ENCODE assay signal across 8 mouse cellular contexts in genomic region chr12:16653332-16654093, GRCm38 (mm10). TPM values are rescaled to one million over a fixed set of nuclear protein-coding genes. Genes with fewer than 3 reads are reported as not detected.
DNase-seq lines count a peak whose midpoint lies in the region; ATAC-seq and TF ChIP-seq lines count a peak whose summit lies in the region.

Gene Ntsr2 (plus strand): TSS chr12:16653382.

- H3K9ac ChIP-seq in liver, postnatal 0 days (replicated peaks) = no peak within 1 kb of the TSS

- intact Hi-C loops in heart, postnatal 36 days (cut with DNase I) = no loop called here

- H3K4me1 ChIP-seq in E14TG2a.4 (replicated peaks; ENCODE audit: low read depth, low read length) = no peaks in the 10 kb centered on the region; the same call in 1 of the 2 replicates
- H3K4me1 ChIP-seq in liver, postnatal 0 days (ENCODE audit: insufficient read depth) = 0 out of 2 replicates have a peak, but pooled peaks cover 2% of the 10 kb centered on the region

- peak; percentile 25 for DNase-seq in cerebellum, adult 11-12 months
- peak; percentile 73 for DNase-seq in forelimb bud, embryonic 11.5 days (ENCODE audit: low read depth, low spot score)
- DNase-seq in heart, postnatal 36 days = peak; percentile 78 to 79
- DNase-seq in layer of hippocampus, adult 18-20 months (ENCODE audit: low spot score in 2 of 2) = peak; percentile 54 to 71
- peak; percentile 77 for DNase-seq in liver, postnatal 0 days
- peak; percentile 74 for DNase-seq in ovary, adult 18-20 months (ENCODE audit: low spot score)
- peak; percentile 81 for DNase-seq in thymus, postnatal 4 days

- no peaks in the 10 kb centered on the region for H3K9me3 ChIP-seq in E14TG2a.4 (ENCODE audit: low read length)
- H3K9me3 ChIP-seq in liver, postnatal 0 days (ENCODE audit: low read length) = no peaks in the 10 kb centered on the region

- H3K4me2 ChIP-seq in liver, postnatal 0 days (ENCODE audit: low read depth, low read length) = peak within 1 kb of the TSS; percentile 32

- H3K4me3 ChIP-seq in E14TG2a.4 (replicated peaks; ENCODE audit: low read length) = peak within 1 kb of the TSS; percentile 74
- H3K4me3 ChIP-seq in liver, postnatal 0 days (ENCODE audit: low read depth, low read length) = no peak within 1 kb of the TSS

- H3K27me3 ChIP-seq in E14TG2a.4 (ENCODE audit: insufficient read depth, low read length) = peaks cover 82% of the 10 kb centered on the region
- H3K27me3 ChIP-seq in liver, postnatal 0 days (ENCODE audit: insufficient read depth, low read length) = peaks cover 29% of the 10 kb centered on the region

- WGBS in liver, postnatal 0 days (ENCODE audit: insufficient replicate concordance) = 6% methylated on average over 51 of the region's 58 CpGs

- H3K36me3 ChIP-seq in E14TG2a.4 (ENCODE audit: insufficient read depth, low read length) = no peaks in the 10 kb centered on the region
- H3K36me3 ChIP-seq in liver, postnatal 0 days (replicated peaks; ENCODE audit: insufficient read depth, low read length) = no peaks in the 10 kb centered on the region

- ATAC-seq in liver, postnatal 0 days = peak; percentile 91

- TF ChIP-seq CTCF in E14TG2a.4 (conservative IDR thresholded peaks at IDR 0.05; ENCODE audit: low read length) = no peak
- TF ChIP-seq CTCF in liver, postnatal 0 days (IDR thresholded peaks at IDR 0.05; ENCODE audit: low read depth) = no peak

- no peak for TF ChIP-seq EP300 in liver, postnatal 0 days (IDR thresholded peaks at IDR 0.05; ENCODE audit: low read depth)

- no peak within 1 kb of the TSS for H3K27ac ChIP-seq in liver, postnatal 0 days (ENCODE audit: low read depth)

RNA-seq across cellular contexts. Expression of gene Ntsr2, which starts in this region (rescaled TPM):
- total RNA-seq in heart, postnatal 36 days (2021) = 1 to 10 TPM; 8.6 to 9.6 TPM
- total RNA-seq in layer of hippocampus, adult 18-20 months (2021) = 100 to 1,000 TPM; 161 to 186 TPM
- not detected in 2 replicates for polyA plus RNA-seq in liver, postnatal 0 days (2015; fragmentation: Nextera tagmentation; extraction: Ambion mirVana)

Comparison
In these comparisons a context has a peak if more than half of its experiments do, and no peak if none do; other contexts are left out.
1. RNA of gene Ntsr2 (total RNA-seq): 161 to 186 TPM in layer of hippocampus, adult 18-20 months; 8.6 to 9.6 TPM in heart, postnatal 36 days; every median in the first group is over 10 times any median in the second.
2. Peak in DNase-seq, ATAC-seq and H3K4me2 ChIP-seq in liver, postnatal 0 days; RNA of the gene not detected or under 1 TPM.
3. DNase-seq: peak in every context shown above with its lines; median percentile 81 in thymus, postnatal 4 days; 78 in heart, postnatal 36 days; 77 in liver, postnatal 0 days; 74 in ovary, adult 18-20 months; 73 in forelimb bud, embryonic 11.5 days; 62 in layer of hippocampus, adult 18-20 months; 25 in cerebellum, adult 11-12 months.